Mouse (Mus musculus): Measurements from ENCODE around the gene Zfp106. TPM values are rescaled to one million over a fixed set of nuclear protein-coding genes. Genes with fewer than 3 reads are reported as not detected.

Gene Zfp106
- polyA plus RNA-seq, 1 experiment from 2014 or later, result 69.6 TPM

DNA sequence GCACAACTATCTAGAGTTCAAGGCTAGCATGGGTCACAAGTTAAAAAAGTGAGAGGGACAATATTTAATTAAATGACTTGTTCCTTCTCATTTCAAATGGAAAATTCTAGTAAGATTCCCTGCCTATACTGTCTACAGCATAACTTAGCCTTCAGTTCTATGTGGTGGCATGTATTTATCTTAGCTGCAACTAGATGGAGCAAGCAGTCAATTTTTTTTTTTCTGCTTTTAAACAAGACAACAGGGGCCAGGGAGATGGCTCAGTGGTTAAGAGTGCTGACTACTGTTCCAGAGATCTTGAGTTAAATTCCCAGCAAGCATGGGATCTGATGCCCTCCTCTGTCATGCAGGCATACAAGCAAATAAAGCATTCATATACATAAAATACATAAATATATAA is 34.1 kb downstream of the Zfp106 start:
- Histone ChIP-seq H3K4me3 (ENCODE audit: low read length) (no peak overlapping the region), H3K9ac (ENCODE audit: low read depth, low read length) (no peak overlapping the region), H3K4me2 (replicated peaks; ENCODE audit: low read depth, low read length) (no peak overlapping the region), H3K27ac (ENCODE audit: low read depth, low read length) (no peak overlapping the region), H3K9me3 (ENCODE audit: control insufficient read depth, low read length) (no peaks in the 10 kb centered on the region), H3K4me1 (ENCODE audit: control insufficient read depth, insufficient read depth, low read length) (no peaks in the 10 kb centered on the region), H3K27me3 (ENCODE audit: control insufficient read depth, insufficient read depth, low read length) (no peaks in the 10 kb centered on the region), H3K36me3 (ENCODE audit: control insufficient read depth, insufficient read depth, low read length) (peaks cover 91% of the 10 kb centered on the region)
- ATAC-seq (ENCODE audit: low FRiP score, low TSS enrichment), result no peak

DNA sequence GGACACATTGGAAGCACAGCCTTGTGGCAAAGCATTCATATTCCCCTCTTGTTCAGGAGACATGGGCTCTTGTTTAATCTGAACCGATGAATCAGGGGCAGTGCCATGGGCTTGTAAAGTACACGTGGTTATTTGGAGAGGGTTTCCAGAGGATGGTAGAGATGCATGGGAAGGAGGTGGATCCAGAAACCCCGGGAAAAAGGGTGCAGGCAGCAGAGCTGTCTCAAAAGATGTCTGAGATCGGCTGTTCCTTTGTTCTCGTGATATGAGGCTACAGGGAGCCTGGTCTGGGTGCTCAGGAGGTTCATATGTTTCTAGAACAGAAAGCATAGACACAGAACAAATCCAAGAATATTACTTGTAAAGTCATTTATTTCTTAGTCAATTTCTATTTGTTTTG is 36.9 kb downstream of the Zfp106 start:
- no peak overlapping the region for H3K4me2 ChIP-seq (replicated peaks; ENCODE audit: low read depth, low read length)
- H3K27me3 ChIP-seq (ENCODE audit: control insufficient read depth, insufficient read depth, low read length), result no peaks in the 10 kb centered on the region
- H3K9ac ChIP-seq (ENCODE audit: low read depth, low read length), result no peak overlapping the region
- no peak overlapping the region for H3K4me3 ChIP-seq (ENCODE audit: low read length)
- H3K27ac ChIP-seq (ENCODE audit: low read depth, low read length), result no peak overlapping the region
- ATAC-seq (ENCODE audit: low FRiP score, low TSS enrichment), result no peak
- peaks cover 92% of the 10 kb centered on the region for H3K36me3 ChIP-seq (ENCODE audit: control insufficient read depth, insufficient read depth, low read length)
- WGBS, result 92% methylated on average over 5 of the region's 5 CpGs
- no peaks in the 10 kb centered on the region for H3K9me3 ChIP-seq (ENCODE audit: control insufficient read depth, low read length)
- H3K4me1 ChIP-seq (ENCODE audit: control insufficient read depth, insufficient read depth, low read length), result no peaks in the 10 kb centered on the region

DNA sequence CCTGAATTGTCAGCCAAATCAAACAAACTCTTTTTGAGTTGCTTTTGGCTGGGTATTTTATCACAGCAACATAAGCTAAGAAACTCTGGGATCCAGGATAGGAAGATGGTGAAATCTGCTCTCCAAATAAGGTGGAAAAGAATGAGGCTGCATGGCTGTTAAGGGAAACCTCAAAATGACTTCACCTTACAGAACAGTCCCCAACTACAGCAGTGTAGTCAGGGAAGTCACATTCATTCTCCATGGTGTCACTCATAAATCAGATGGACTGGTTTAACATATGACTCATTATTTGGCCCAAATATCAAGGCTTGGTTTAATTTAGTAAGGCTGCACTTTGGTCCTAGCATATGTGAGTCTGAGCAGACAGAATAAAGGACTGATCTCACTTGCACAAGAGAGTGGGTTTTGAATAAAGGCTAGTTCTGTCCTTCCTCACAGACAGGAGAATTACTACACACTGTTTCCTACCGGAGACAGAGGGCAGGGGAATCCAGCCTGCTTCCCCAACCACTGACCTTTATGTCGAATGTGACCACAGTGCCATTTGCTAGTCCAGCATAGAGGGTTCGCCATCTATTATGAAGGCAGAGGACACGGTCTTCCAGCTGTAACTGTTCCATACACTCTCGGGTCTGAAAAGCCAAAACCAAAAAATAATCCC is 45.0 kb downstream of the Zfp106 start:
- Histone ChIP-seq H3K9me3 (ENCODE audit: control insufficient read depth, low read length) (no peaks in the 10 kb centered on the region), H3K36me3 (ENCODE audit: control insufficient read depth, insufficient read depth, low read length) (peaks cover 93% of the 10 kb centered on the region), H3K4me3 (ENCODE audit: low read length) (no peak overlapping the region), H3K27me3 (ENCODE audit: control insufficient read depth, insufficient read depth, low read length) (no peaks in the 10 kb centered on the region), H3K4me1 (ENCODE audit: control insufficient read depth, insufficient read depth, low read length) (no peaks in the 10 kb centered on the region), H3K9ac (ENCODE audit: low read depth, low read length) (no peak overlapping the region), H3K27ac (ENCODE audit: low read depth, low read length) (no peak overlapping the region), H3K4me2 (replicated peaks; ENCODE audit: low read depth, low read length) (no peak overlapping the region)
- WGBS, result 86% methylated on average over 5 of the region's 5 CpGs
- ATAC-seq (ENCODE audit: low FRiP score, low TSS enrichment), result no peak

DNA sequence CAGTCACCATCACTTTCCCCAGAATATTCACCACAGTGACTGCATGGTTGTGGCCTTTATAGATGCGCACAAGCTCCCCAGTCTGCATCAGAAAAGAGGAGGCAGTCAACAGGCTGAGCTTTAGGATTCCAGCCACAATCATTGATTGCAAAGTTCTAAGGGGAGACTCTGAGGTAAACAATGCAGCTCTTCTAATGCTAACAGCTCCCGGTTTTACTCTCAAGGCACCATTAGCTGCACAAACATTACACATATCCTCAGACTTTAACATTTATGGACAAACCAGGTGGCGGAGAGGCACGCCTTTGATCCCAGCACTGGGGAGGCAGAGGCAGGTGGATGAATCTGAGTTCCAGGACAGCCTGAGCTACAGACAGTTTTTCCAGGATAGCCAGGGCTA is 49.5 kb downstream of the Zfp106 start:
- Histone ChIP-seq H3K4me1 (ENCODE audit: control insufficient read depth, insufficient read depth, low read length) (no peaks in the 10 kb centered on the region), H3K4me3 (ENCODE audit: low read length) (no peak overlapping the region), H3K9ac (ENCODE audit: low read depth, low read length) (no peak overlapping the region), H3K36me3 (ENCODE audit: control insufficient read depth, insufficient read depth, low read length) (peaks cover 80% of the 10 kb centered on the region), H3K9me3 (ENCODE audit: control insufficient read depth, low read length) (no peaks in the 10 kb centered on the region), H3K27me3 (ENCODE audit: control insufficient read depth, insufficient read depth, low read length) (no peaks in the 10 kb centered on the region), H3K27ac (ENCODE audit: low read depth, low read length) (no peak overlapping the region), H3K4me2 (replicated peaks; ENCODE audit: low read depth, low read length) (no peak overlapping the region)
- no peak for ATAC-seq (ENCODE audit: low FRiP score, low TSS enrichment)
- 96% methylated on average over 4 of the region's 4 CpGs for WGBS

DNA sequence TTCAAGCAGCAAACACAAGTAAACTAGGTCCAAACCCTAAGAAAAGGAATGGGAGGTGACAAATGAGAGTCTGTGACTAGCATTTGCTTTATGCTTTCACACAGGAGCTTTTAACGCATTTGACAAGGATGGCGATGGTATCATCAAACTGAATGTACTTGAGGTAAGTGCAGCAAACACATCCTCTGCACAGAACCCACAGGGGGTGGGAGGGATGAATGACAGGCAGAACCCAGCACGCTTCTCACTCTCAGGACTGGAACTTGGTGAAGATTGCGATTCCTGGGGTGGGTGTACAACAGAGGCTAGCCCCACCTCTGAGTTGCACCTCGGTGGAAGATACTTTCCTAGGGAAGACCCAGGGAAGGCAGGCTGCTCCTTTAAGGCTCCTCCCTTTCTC is 59.7 kb downstream of the Zfp106 start:
- ATAC-seq (ENCODE audit: low FRiP score, low TSS enrichment), result no peak
- WGBS, result 81% methylated on average over 5 of the region's 5 CpGs
- Histone ChIP-seq H3K9me3 (ENCODE audit: control insufficient read depth, low read length) (no peaks in the 10 kb centered on the region), H3K4me2 (replicated peaks; ENCODE audit: low read depth, low read length) (no peak overlapping the region), H3K4me3 (ENCODE audit: low read length) (no peak overlapping the region), H3K27ac (ENCODE audit: low read depth, low read length) (no peak overlapping the region), H3K27me3 (ENCODE audit: control insufficient read depth, insufficient read depth, low read length) (no peaks in the 10 kb centered on the region), H3K4me1 (ENCODE audit: control insufficient read depth, insufficient read depth, low read length) (peaks cover 14% of the 10 kb centered on the region; the same call in 1 of the 2 replicates), H3K9ac (ENCODE audit: low read depth, low read length) (no peak overlapping the region), H3K36me3 (ENCODE audit: control insufficient read depth, insufficient read depth, low read length) (peaks cover 26% of the 10 kb centered on the region)

DNA sequence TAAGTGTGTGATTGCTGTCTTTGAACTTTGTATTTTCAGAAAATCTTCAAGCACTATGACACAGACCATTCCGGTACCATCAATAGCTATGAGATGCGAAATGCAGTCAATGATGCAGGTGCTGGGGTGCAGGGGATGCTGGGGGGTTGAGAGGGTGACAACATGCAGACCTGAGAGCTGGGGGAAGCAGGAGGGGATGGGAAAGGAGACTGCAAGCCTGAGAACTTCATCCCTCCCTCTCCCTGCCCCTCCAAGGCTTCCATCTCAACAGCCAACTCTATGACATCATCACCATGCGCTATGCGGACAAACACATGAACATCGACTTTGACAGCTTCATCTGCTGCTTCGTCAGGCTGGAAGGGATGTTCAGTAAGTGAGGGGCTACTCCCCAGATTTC is 60.5 kb downstream of the Zfp106 start:
- Histone ChIP-seq H3K27ac (ENCODE audit: low read depth, low read length) (no peak overlapping the region), H3K4me3 (ENCODE audit: low read length) (no peak overlapping the region), H3K4me2 (replicated peaks; ENCODE audit: low read depth, low read length) (no peak overlapping the region), H3K9me3 (ENCODE audit: control insufficient read depth, low read length) (no peaks in the 10 kb centered on the region), H3K4me1 (ENCODE audit: control insufficient read depth, insufficient read depth, low read length) (peaks cover 14% of the 10 kb centered on the region; the same call in 1 of the 2 replicates), H3K27me3 (ENCODE audit: control insufficient read depth, insufficient read depth, low read length) (no peaks in the 10 kb centered on the region), H3K9ac (ENCODE audit: low read depth, low read length) (no peak overlapping the region), H3K36me3 (ENCODE audit: control insufficient read depth, insufficient read depth, low read length) (peaks cover 17% of the 10 kb centered on the region)
- no peak for ATAC-seq (ENCODE audit: low FRiP score, low TSS enrichment)
- WGBS, result 93% methylated on average over 6 of the region's 6 CpGs

DNA sequence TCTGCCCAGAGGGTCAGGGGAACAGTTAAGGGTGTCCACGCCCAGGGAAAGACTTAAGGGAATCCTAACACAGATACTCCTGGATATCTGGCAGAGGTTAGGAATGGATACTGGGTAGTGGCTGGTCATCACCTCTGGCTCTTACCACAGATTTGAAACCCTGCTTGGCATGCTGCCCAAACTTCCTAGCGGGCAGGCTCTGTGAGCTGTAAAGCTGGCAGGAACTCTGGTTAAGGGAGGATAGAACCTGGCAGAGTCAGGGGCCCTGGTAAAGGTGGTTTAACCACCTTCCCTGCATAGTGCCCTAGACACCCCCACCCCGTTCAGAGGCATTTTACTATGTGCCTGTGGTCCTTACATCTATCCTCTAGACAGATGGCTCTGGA is 61.0 kb downstream of the Zfp106 start:
- Histone ChIP-seq H3K9ac (ENCODE audit: low read depth, low read length) (no peak overlapping the region), H3K4me3 (ENCODE audit: low read length) (no peak overlapping the region), H3K4me1 (ENCODE audit: control insufficient read depth, insufficient read depth, low read length) (peaks cover 14% of the 10 kb centered on the region; the same call in 1 of the 2 replicates), H3K36me3 (ENCODE audit: control insufficient read depth, insufficient read depth, low read length) (peaks cover 14% of the 10 kb centered on the region), H3K27ac (ENCODE audit: low read depth, low read length) (no peak overlapping the region), H3K27me3 (ENCODE audit: control insufficient read depth, insufficient read depth, low read length) (no peaks in the 10 kb centered on the region), H3K4me2 (replicated peaks; ENCODE audit: low read depth, low read length) (no peak overlapping the region), H3K9me3 (ENCODE audit: control insufficient read depth, low read length) (no peaks in the 10 kb centered on the region)
- WGBS, result 77% methylated on average over 3 of the region's 3 CpGs
- no peak for ATAC-seq (ENCODE audit: low FRiP score, low TSS enrichment)

DNA sequence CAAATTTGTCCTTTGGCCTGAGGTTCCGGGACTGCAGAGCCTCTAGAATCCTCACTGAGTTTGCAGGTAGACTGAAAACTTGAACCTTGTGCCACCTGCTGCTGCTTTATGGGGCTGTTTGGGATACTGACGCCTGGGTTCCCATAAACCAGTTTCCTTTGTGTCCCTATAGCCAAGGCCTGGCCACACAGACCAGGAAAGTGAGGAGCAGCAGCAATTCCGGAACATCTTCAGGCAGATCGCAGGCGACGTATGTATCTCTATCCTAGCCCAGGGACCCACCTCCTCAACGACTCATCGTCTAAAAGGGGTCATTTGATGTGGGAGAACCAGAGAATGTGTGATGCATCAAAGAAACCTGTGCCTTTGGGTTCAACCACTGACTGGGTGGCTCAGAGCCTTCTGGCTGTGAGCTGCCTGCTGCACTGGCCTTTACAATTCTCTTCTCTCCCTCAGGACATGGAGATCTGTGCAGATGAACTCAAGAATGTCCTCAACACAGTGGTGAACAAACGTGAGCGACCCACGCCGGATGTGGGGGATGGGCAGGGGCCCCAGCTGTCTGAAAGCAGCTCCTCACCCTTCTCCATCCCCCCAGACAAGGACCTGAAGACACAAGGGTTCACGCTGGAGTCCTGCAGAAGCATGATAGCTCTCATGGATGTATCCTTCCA is 61.6 kb downstream of the Zfp106 start:
- no peak overlapping the region for H3K27ac ChIP-seq (ENCODE audit: low read depth, low read length)
- peaks cover 14% of the 10 kb centered on the region for H3K36me3 ChIP-seq (ENCODE audit: control insufficient read depth, insufficient read depth, low read length)
- H3K4me1 ChIP-seq (ENCODE audit: control insufficient read depth, insufficient read depth, low read length), result peaks cover 14% of the 10 kb centered on the region; the same call in 1 of the 2 replicates
- H3K9ac ChIP-seq (ENCODE audit: low read depth, low read length), result no peak overlapping the region
- ATAC-seq (ENCODE audit: low FRiP score, low TSS enrichment), result no peak
- H3K9me3 ChIP-seq (ENCODE audit: control insufficient read depth, low read length), result no peaks in the 10 kb centered on the region
- no peak overlapping the region for H3K4me3 ChIP-seq (ENCODE audit: low read length)
- H3K4me2 ChIP-seq (replicated peaks; ENCODE audit: low read depth, low read length), result no peak overlapping the region
- WGBS, result 59% methylated on average over 13 of the region's 13 CpGs
- no peaks in the 10 kb centered on the region for H3K27me3 ChIP-seq (ENCODE audit: control insufficient read depth, insufficient read depth, low read length)

DNA sequence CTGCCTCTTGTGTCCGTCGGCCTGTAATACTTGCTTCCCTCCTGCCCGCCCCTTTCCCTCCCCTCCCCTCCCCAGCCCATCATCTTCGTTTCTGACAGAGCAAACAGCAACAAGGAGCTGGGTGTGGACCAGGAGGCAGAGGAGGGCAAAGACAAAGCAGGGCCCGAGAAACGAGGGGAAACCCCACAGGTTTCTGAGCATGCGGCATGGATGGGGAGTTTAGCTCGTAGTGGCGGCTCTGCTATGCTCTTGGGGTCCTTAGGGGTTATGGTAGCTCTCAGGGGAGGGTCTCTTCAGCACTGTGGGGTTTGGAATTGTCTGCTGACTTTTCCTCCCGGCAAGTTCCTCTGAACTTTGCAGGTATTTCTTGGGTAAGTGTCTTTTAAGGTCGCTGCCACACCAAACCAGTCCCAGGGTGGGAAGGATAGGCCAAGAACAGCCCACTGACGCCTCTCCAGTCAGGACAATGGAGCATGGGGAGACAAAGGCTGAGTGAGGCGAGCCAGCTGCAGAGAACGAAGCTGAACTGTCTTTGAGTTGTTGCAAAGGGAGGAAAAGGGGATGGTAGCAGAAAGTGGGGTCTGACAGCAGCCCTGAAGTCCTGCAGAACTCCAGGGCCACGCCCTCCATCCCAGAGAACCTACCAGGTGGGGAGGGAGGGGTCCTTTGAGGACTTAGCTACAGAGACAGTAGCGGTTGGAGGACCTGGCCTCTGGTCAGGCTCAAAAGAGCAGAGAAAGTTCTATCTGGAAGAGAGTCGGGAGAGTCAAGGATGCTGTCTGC is 62.3 kb downstream of the Zfp106 start:
- no peak for ATAC-seq (ENCODE audit: low FRiP score, low TSS enrichment)
- Histone ChIP-seq H3K27ac (ENCODE audit: low read depth, low read length) (no peak overlapping the region), H3K4me1 (ENCODE audit: control insufficient read depth, insufficient read depth, low read length) (peaks cover 14% of the 10 kb centered on the region; the same call in 1 of the 2 replicates), H3K4me3 (ENCODE audit: low read length) (no peak overlapping the region), H3K4me2 (replicated peaks; ENCODE audit: low read depth, low read length) (no peak overlapping the region), H3K9me3 (ENCODE audit: control insufficient read depth, low read length) (no peaks in the 10 kb centered on the region), H3K9ac (ENCODE audit: low read depth, low read length) (no peak overlapping the region), H3K27me3 (ENCODE audit: control insufficient read depth, insufficient read depth, low read length) (no peaks in the 10 kb centered on the region), H3K36me3 (ENCODE audit: control insufficient read depth, insufficient read depth, low read length) (peaks cover 12% of the 10 kb centered on the region)
- 44% methylated on average over 17 of the region's 17 CpGs for WGBS
